Mouse (Mus musculus) liver, adult 2 months (tissue): Measurements from ENCODE around the gene Ruvbl2.
"Not testable (repeated sequence)": the region's sequence is repeated elsewhere in the genome, so short reads cannot be mapped to it uniquely, and the experiment has no call there.

ENCODE experiments used
- CTCF ChIP-seq: fragments of 200-500 bp; IDR thresholded peaks from 2 replicates; pipeline ENCODE4 v1.5.1; 2011; ENCODE audit warnings: low read depth, low read length, control low read depth
- POLR2A ChIP-seq: fragments of 200-500 bp; IDR thresholded peaks from 2 replicates; pipeline ENCODE4 v1.6.1; 2011; ENCODE audit warnings: low read length, control low read depth; ENCODE audit not compliant: insufficient read depth; ENCODE audit errors: extremely low read depth

DNA sequence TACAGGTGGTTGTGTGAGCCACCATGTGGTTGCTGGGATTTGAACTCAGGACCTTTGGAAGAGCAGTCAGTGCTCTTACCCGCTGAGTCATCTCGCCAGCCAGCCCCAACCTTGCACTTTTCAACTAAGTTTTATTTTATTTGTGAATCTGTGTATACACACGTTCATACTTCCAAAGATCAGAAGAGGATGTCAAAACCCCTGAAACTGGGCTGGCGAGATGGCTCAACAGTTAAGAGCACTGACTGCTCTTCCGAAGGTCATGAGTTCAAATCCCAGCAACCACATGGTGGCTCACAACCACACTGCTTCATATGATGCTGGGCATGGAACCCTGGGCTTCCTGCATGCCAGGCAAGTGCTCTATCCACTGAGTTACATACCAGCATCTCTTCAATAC lies 47.1 kb upstream of the Ruvbl2 start:
- not testable (repeated sequence) for TF ChIP-seq CTCF, POLR2A
